Mouse (Mus musculus): ENCODE measurements around the gene Tm2d1. TPM values are rescaled to one million over a fixed set of nuclear protein-coding genes. Genes with fewer than 3 reads are reported as not detected.
A peak's percentile ranks its signal among the peaks of the same experiment; 100 is the strongest.

Gene Tm2d1
- polyA plus RNA-seq, 1 experiment from 2014 or later: 30.7 TPM

DNA sequence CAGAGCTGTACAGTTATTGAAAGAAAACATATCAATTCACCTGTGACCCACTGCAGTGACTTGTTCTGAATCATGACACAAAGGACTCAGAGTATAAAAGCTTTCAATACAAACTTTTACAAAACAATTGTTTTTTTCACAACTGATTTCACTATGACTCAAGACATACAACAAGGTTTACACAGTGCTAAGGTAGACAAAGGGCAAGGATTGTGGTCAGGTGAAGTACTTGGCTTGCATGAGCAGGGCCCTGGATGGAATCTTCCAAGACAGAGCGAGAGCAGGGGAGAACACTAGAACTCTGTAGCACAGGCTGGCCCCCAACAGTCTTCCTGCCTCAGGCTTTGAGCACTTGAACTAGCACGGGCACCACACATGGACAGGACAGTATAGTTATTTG is 6.2 kb downstream of the Tm2d1 start:
- H3K4me2 ChIP-seq: no peak overlapping the region
- 74% methylated on average over 2 of the region's 2 CpGs for WGBS (ENCODE audit: insufficient replicate concordance)
- no peak for ATAC-seq (ENCODE audit: insufficient read depth)

DNA sequence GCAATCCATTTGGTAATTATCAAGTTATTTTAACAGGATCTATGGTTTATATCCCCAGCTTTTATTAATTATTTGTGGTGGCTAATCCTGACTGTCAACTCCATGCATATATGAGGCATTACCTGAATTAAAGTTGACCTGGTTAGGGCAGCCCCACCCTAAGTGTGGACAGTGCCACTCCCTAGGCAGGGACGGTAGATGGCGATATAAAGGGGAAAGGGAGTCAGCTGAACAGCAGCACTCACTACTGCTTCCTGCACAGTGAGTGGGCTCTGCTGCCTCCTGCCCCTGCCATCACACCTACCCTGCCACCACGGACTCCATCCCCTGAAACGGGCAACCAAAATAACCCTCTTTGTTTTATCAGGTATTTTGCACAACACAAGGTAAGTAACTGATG is 7.7 kb downstream of the Tm2d1 start:
- H3K4me1 ChIP-seq (replicated peaks): no peaks in the 10 kb centered on the region
- H3K9ac ChIP-seq: no peak overlapping the region
- no peaks in the 10 kb centered on the region for H3K36me3 ChIP-seq (replicated peaks)
- H3K27ac ChIP-seq (replicated peaks): no peak overlapping the region
- H3K9me3 ChIP-seq (replicated peaks): no peaks in the 10 kb centered on the region
- 50% methylated on average over 4 of the region's 4 CpGs for WGBS (ENCODE audit: insufficient replicate concordance)
- no peak for ATAC-seq (ENCODE audit: insufficient read depth)
- no peak overlapping the region for H3K4me2 ChIP-seq
- H3K27me3 ChIP-seq: no peaks in the 10 kb centered on the region
- H3K4me3 ChIP-seq (replicated peaks): no peak overlapping the region

More for the DNA sequence above, 6.2 kb downstream of the Tm2d1 start:
- Histone ChIP-seq H3K4me3 (replicated peaks) (no peak overlapping the region), H3K9me3 (replicated peaks) (no peaks in the 10 kb centered on the region), H3K27me3 (no peaks in the 10 kb centered on the region), H3K4me1 (replicated peaks) (0 out of 2 replicates have a peak, but pooled peaks cover 2% of the 10 kb centered on the region), H3K27ac (replicated peaks) (no peak overlapping the region), H3K9ac (no peak overlapping the region), H3K36me3 (replicated peaks) (no peaks in the 10 kb centered on the region)

DNA sequence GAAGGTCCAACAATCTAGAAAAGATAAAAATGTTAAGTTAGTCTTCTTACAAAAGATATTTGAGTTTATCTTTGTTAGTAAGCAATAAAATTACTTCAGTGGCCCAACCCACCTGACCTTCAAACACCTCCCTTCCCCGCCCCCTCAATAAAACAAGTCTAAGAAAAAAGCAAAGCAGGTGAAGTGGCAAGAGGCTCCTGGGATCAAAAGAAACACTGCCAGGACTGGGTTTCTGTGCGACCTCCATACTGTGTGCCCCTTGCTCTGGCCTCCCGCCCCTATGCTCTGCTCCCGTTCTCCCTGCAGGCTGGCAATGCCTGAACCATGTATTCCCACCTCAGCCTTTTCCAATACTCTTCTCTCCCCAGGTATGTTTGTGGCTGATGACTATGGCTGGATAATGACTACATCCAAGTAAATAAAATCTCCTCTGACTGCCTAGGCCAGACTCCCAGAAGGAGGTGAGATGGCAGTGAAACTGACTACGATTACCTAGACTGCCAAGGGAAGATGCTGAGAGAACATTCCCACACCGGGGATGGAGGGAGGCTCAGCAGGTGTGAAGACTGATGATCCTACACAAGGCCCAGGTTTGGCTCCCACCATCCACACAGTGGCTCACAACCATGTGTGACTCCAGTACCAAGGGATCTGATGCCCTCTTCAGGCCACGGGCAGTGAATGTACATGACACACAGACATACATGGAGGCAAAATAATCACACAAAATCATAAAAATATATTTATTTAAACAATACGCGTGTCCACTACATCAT is 24.9 kb downstream of the Tm2d1 start:
- Histone ChIP-seq H3K27me3 (no peaks in the 10 kb centered on the region), H3K4me1 (replicated peaks) (no peaks in the 10 kb centered on the region), H3K9me3 (replicated peaks) (no peaks in the 10 kb centered on the region), H3K27ac (replicated peaks) (no peak overlapping the region), H3K4me2 (no peak overlapping the region), H3K9ac (no peak overlapping the region), H3K4me3 (replicated peaks) (no peak overlapping the region), H3K36me3 (replicated peaks) (peaks cover 10% of the 10 kb centered on the region)
- 81% methylated on average over 9 of the region's 9 CpGs for WGBS (ENCODE audit: insufficient replicate concordance)
- no peak for ATAC-seq (ENCODE audit: insufficient read depth)

DNA sequence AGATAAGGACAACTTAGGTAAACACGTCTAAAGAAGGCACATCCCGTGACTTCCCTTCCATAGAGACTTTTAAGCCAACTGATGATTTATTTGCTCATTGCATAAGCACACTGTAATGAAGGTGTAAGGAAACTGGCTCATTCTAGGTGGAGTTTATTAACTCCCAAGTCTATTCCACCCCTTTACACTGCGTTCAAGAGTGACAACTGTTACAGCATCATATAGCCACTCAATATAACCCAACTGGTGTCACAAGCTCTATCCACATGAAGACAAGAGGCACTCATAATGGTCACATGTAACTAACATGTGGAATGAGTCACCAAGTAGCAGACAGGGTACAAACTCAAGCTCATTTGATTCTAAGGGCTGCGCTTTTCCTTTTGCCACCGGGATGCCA is 34.5 kb downstream of the Tm2d1 start:
- no peaks in the 10 kb centered on the region for H3K36me3 ChIP-seq (replicated peaks)
- H3K4me2 ChIP-seq: no peak overlapping the region
- no peak overlapping the region for H3K4me3 ChIP-seq (replicated peaks)
- ATAC-seq (ENCODE audit: insufficient read depth): no peak
- no peak overlapping the region for H3K9ac ChIP-seq
- no peaks in the 10 kb centered on the region for H3K9me3 ChIP-seq (replicated peaks)
- 52% methylated on average over 5 of the region's 5 CpGs for WGBS (ENCODE audit: insufficient replicate concordance)
- no peaks in the 10 kb centered on the region for H3K27me3 ChIP-seq
- H3K4me1 ChIP-seq (replicated peaks): no peaks in the 10 kb centered on the region
- no peak overlapping the region for H3K27ac ChIP-seq (replicated peaks)

DNA sequence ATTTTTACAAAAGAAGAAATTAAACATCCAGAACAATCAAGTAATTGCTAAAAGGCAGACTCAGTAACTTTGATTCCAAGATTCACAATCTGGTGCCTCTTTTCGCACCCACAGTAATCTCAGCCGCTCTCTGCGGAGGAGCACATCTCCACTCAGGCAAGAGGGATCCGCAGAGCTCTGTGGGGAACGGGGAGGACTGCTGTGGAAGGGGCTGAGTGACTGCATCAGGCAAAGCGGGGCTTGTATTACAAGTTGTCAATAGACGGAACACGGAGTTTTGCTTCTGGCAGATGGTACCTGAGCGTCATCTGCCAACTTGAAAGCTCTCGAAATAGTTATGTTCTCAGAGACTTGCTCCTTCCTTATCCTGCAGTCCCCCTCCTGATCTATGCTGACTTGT is 37.3 kb downstream of the Tm2d1 start:
- no peak overlapping the region for H3K27ac ChIP-seq (replicated peaks)
- H3K4me3 ChIP-seq (replicated peaks): no peak overlapping the region
- no peaks in the 10 kb centered on the region for H3K9me3 ChIP-seq (replicated peaks)
- no peak overlapping the region for H3K9ac ChIP-seq
- 79% methylated on average over 10 of the region's 10 CpGs for WGBS (ENCODE audit: insufficient replicate concordance)
- no peak overlapping the region for H3K4me2 ChIP-seq
- ATAC-seq (ENCODE audit: insufficient read depth): no peak
- H3K4me1 ChIP-seq (replicated peaks): no peaks in the 10 kb centered on the region
- H3K27me3 ChIP-seq: no peaks in the 10 kb centered on the region
- no peaks in the 10 kb centered on the region for H3K36me3 ChIP-seq (replicated peaks)

DNA sequence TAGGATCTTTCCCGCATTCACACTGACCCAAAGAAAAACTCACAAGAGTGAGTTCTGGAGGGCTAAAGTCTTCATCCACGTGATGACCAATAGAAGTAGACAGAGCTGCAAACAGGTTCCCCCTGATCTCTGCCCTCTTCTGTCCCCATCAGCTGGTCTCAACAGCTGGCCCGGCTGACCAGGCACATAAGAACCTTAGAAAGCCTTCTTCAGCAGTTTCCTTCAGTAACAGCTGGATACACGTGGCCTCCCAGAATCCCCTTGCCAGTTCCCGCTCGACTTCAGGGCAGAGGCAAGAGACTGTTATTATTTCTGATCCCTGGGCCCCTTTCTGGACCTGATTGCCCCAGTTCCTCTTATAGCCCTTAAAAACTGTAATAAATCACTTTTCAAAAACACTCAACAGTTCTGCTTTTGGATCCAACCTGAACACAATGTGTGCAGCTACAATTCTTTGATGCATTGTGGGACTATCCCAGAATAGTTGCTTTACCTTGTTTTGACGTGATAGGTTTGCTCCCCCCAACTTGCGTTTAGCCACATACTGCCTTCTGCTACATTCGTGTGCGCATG is 43.0 kb downstream of the Tm2d1 start:
- Histone ChIP-seq H3K9me3 (replicated peaks) (no peaks in the 10 kb centered on the region), H3K4me1 (replicated peaks) (no peaks in the 10 kb centered on the region), H3K36me3 (replicated peaks) (no peaks in the 10 kb centered on the region), H3K4me3 (replicated peaks) (no peak overlapping the region), H3K27ac (replicated peaks) (no peak overlapping the region), H3K4me2 (no peak overlapping the region), H3K9ac (no peak overlapping the region), H3K27me3 (no peaks in the 10 kb centered on the region)
- WGBS (ENCODE audit: insufficient replicate concordance): 56% methylated on average over 10 of the region's 10 CpGs
- ATAC-seq (ENCODE audit: insufficient read depth): no peak

DNA sequence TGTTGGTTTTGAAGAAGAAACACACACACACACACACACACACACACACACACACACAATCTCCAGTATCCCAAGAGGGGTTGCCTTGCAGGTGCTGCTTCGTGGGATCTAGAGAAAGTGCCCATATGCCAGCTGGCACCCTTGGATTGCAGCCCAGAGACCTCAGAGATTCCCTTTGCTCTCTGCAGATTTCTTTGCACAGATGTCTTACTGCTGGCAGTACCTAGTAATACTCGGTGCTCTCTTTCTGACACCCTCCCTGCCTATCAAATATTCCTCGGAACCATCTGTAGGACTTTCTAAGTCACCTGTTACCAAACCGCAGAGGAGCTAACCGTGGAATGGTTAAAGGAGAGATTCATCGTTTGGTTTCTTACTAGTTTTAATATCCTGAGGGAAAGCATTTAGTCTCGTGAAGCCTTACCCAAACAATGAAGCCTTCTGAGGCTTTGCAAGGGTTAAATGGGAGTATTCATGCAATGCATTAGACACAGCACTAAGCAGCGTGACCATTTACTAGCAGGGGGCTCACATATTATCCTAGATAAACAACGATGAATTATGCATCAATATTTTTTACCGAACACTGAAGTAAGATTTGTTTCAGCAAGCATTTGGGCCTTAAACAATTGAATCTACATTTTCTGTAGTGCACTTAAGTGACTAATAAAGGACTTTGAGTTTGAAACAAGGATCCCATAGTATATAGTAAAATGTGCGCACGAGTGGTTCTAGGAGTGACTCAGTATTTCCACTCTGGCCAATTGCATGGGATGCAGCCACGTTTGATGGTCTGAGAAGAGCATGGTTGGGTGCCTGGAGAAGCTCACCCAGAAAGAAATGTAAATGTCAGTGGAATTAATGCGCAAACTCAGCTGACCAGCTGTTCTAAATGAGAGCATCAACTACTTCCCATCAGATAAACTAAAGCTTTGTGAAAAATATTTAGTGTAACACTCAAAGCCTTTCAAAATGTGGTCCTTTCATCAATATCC is 44.2 kb downstream of the Tm2d1 start:
- no peaks in the 10 kb centered on the region for H3K9me3 ChIP-seq (replicated peaks)
- ATAC-seq (ENCODE audit: insufficient read depth): no peak
- no peak overlapping the region for H3K27ac ChIP-seq (replicated peaks)
- no peaks in the 10 kb centered on the region for H3K36me3 ChIP-seq (replicated peaks)
- H3K4me3 ChIP-seq (replicated peaks): no peak overlapping the region
- H3K27me3 ChIP-seq: no peaks in the 10 kb centered on the region
- H3K4me1 ChIP-seq (replicated peaks): no peaks in the 10 kb centered on the region
- no peak overlapping the region for H3K4me2 ChIP-seq
- H3K9ac ChIP-seq: no peak overlapping the region
- 65% methylated on average over 14 of the region's 14 CpGs for WGBS (ENCODE audit: insufficient replicate concordance)

DNA sequence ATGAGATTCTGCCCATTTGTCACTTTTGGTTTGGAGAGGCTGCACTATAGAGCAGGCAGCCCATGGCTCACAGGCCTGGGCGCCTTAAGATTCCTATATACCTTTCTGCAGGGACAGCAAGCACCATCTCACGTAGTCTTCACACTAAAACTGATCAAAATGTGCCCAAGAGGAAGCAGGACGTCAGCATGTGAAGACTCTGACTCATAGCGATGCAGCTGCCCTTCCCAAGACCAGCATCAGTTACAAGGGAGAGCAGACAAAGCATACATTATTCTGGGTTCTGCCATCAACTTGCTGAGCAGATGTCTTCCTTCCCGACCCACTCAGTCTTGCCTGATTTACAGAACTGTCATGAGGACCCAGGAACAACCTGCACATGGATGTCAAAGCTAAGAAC is 45.9 kb downstream of the Tm2d1 start:
- WGBS (ENCODE audit: insufficient replicate concordance): 47% methylated on average over 5 of the region's 5 CpGs
- no peaks in the 10 kb centered on the region for H3K4me1 ChIP-seq (replicated peaks)
- no peaks in the 10 kb centered on the region for H3K36me3 ChIP-seq (replicated peaks)
- no peak overlapping the region for H3K4me3 ChIP-seq (replicated peaks)
- ATAC-seq (ENCODE audit: insufficient read depth): no peak
- H3K9ac ChIP-seq: no peak overlapping the region
- H3K27ac ChIP-seq (replicated peaks): no peak overlapping the region
- no peak overlapping the region for H3K4me2 ChIP-seq
- no peaks in the 10 kb centered on the region for H3K27me3 ChIP-seq
- H3K9me3 ChIP-seq (replicated peaks): no peaks in the 10 kb centered on the region

DNA sequence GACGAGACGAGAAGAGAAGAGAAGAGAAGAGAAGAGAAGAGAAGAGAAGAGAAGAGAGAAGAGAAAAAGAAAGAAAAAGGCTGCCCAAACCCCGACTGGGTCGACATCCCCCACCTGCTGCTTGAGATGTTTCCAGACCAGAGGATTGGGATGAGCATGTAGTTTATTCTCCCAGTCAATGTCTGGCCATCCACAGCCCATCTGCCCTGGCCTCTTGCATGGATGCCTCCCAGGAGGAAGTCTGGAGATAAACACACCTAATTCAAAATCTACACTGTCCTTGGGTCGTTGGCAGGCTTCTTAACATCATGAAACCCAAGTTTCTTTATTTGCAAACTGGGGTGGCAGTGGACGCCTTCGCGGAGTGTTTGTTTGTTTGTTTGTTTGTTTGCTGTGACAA is 47.4 kb downstream of the Tm2d1 start:
- no peak overlapping the region for H3K4me2 ChIP-seq
- no peaks in the 10 kb centered on the region for H3K4me1 ChIP-seq (replicated peaks)
- H3K36me3 ChIP-seq (replicated peaks): no peaks in the 10 kb centered on the region
- ATAC-seq (ENCODE audit: insufficient read depth): no peak
- 75% methylated on average over 8 of the region's 8 CpGs for WGBS (ENCODE audit: insufficient replicate concordance)
- H3K27me3 ChIP-seq: no peaks in the 10 kb centered on the region
- no peak overlapping the region for H3K4me3 ChIP-seq (replicated peaks)
- H3K9ac ChIP-seq: no peak overlapping the region
- H3K9me3 ChIP-seq (replicated peaks): no peaks in the 10 kb centered on the region
- H3K27ac ChIP-seq (replicated peaks): no peak overlapping the region

DNA sequence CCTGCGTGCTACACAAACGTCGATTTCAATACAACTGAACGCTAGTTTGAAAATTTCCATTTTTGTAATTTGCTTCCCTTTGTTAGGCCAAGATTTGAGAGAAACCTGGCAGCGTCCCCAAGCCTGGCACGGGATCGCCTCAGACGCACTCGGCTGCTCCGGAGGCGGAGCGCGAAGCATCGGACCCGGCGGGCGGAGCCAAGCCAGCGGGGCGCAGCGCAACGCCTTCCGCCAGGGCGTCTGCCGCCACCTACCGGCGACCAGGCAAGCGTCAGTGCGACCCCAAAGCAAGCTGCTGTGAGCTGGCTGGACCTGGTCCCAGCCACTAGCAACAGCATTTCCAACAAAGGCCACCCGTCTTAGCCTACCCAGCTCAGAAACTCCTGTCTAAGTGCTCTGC is 60.9 kb downstream of the Tm2d1 start:
- Histone ChIP-seq H3K27ac (replicated peaks) (no peak overlapping the region), H3K4me1 (replicated peaks) (no peaks in the 10 kb centered on the region; the same call in 1 of the 2 replicates), H3K4me3 (replicated peaks) (peak overlapping the region; percentile 46), H3K36me3 (replicated peaks) (no peaks in the 10 kb centered on the region), H3K27me3 (peaks cover 41% of the 10 kb centered on the region), H3K4me2 (peak overlapping the region; percentile 68), H3K9me3 (replicated peaks) (no peaks in the 10 kb centered on the region), H3K9ac (no peak overlapping the region)
- peak; percentile 61 for ATAC-seq (ENCODE audit: insufficient read depth)
- under 1% methylated on average over 29 of the region's 29 CpGs for WGBS (ENCODE audit: insufficient replicate concordance)
